Mouse (Mus musculus) B cell, adult 67 days (primary cell): Measurements from ENCODE around the gene Gm17175. TPM values are rescaled to one million over a fixed set of nuclear protein-coding genes. Genes with fewer than 3 reads are reported as not detected.

Source experiments
- total RNA-seq, 2 experiments: library from RNA; stranded (reverse); gene quantifications; 4 replicates each; pipeline ENCODE4 v1.2.4; 2023

Gene Gm17175
- total RNA-seq = not detected

GRCm38 (mm10) chr14:51573963-51574362 is at the start of gene Gm17175:
Gm17175 (minus strand) TSS chr14:51574063.

GRCm38 (mm10) chr14:51611210-51611609 is 37.3 kb upstream of the Gm17175 start, which contains the start of gene Gm17078:
Gm17078 (minus strand) TSS chr14:51611310.

GRCm38 (mm10) chr14:51592039-51592438 is 18.2 kb upstream of the Gm17175 start, which contains the start of gene Gm17174:
Gm17174 (minus strand) TSS chr14:51592139.

GRCm38 (mm10) chr14:51552490-51552889 is 21.4 kb downstream of the Gm17175 start, which contains the start of gene Gm5622:
Gm5622 (plus strand) TSS chr14:51552790.

Other genes with a start within 250 kb of the Gm17175 start
- gene Gm7247, start 212.3 kb downstream of the Gm17175 start, total RNA-seq = not detected
- gene Vmn2r88, start 163.2 kb downstream of the Gm17175 start, total RNA-seq = not detected
- not detected for gene Vmn2r89, start 122.2 kb downstream of the Gm17175 start, total RNA-seq
- not detected for gene Gm5622, start 21.3 kb downstream of the Gm17175 start, total RNA-seq
- gene Gm17174, start 18.1 kb upstream of the Gm17175 start, total RNA-seq = not detected
- gene Gm17078, start 37.2 kb upstream of the Gm17175 start, total RNA-seq = not detected
- not detected for gene Gm4181, start 61.6 kb upstream of the Gm17175 start, total RNA-seq
- not detected for gene Gm17079, start 121.4 kb upstream of the Gm17175 start, total RNA-seq
- not detected for gene Gm5800, start 143.1 kb upstream of the Gm17175 start, total RNA-seq
- gene Ang4, start 199.5 kb upstream of the Gm17175 start, total RNA-seq = not detected
- not detected for gene AY358078, start 226.0 kb upstream of the Gm17175 start, total RNA-seq